7 mouse cellular contexts compared by ENCODE assay signal in the genomic region with DNA sequence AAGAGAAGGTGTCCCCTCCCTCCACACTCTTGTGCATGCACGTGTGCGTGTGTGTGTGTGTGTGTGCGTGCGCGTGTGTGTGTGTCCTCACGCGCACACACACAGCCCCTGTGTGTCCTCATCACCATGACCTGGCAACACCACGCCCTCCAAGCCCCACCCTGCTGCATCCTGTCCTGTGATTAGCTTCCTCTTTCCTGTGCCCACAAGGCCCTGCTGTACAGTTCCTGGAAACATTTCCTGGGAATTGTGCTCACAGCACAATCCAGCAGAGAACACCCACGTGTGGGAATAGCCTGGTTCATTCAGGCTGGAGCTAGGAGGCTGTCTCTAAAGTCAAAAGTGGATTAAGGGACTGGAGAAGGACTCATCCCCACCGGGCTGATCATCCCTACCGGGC.
DNase-seq lines count a peak whose midpoint lies in the region; ATAC-seq and TF ChIP-seq lines count a peak whose summit lies in the region.

No protein-coding gene starts in this region.

- ATAC-seq in embryonic facial prominence, embryonic 11.5 days (replicated peaks; ENCODE audit: insufficient number of reproducible peaks, low FRiP score, low TSS enrichment, low read depth) = no peak
- peak; percentile 37 for ATAC-seq in heart, postnatal 0 days (ENCODE audit: insufficient read depth, low read depth)
- ATAC-seq in stomach, embryonic 15.5 days (ENCODE audit: insufficient read depth, low FRiP score, low read depth) = no peak

- H3K4me3 ChIP-seq in embryonic facial prominence, embryonic 11.5 days (ENCODE audit: low read depth, low read length) = no peak overlapping the region
- H3K4me3 ChIP-seq in heart, postnatal 0 days (ENCODE audit: low read depth, low read length) = no peak overlapping the region
- H3K4me3 ChIP-seq in stomach, embryonic 15.5 days (replicated peaks) = no peak overlapping the region

- H3K4me2 ChIP-seq in embryonic facial prominence, embryonic 11.5 days (ENCODE audit: low read depth, low read length) = no peak overlapping the region
- H3K4me2 ChIP-seq in heart, postnatal 0 days (ENCODE audit: low read depth, low read length) = no peak overlapping the region
- H3K4me2 ChIP-seq in stomach, embryonic 15.5 days = no peak overlapping the region

- no peaks in the 10 kb centered on the region for H3K27me3 ChIP-seq in embryonic facial prominence, embryonic 11.5 days (ENCODE audit: control insufficient read depth, insufficient read depth, low read length)
- H3K27me3 ChIP-seq in heart, postnatal 0 days (ENCODE audit: control insufficient read depth, insufficient read depth, low read length) = no peaks in the 10 kb centered on the region
- H3K27me3 ChIP-seq in stomach, embryonic 15.5 days (replicated peaks) = no peaks in the 10 kb centered on the region

- 0 out of 2 replicates have a peak overlapping the region, but pooled peaks have one; percentile 16 for H3K27ac ChIP-seq in embryonic facial prominence, embryonic 11.5 days (replicated peaks; ENCODE audit: low read depth, low read length)
- peak overlapping the region; percentile 75 for H3K27ac ChIP-seq in heart, postnatal 0 days (ENCODE audit: low read depth)
- peak overlapping the region; percentile 98 for H3K27ac ChIP-seq in stomach, embryonic 15.5 days

- no peaks in the 10 kb centered on the region for H3K9me3 ChIP-seq in embryonic facial prominence, embryonic 11.5 days (replicated peaks; ENCODE audit: control insufficient read depth, low read length)
- H3K9me3 ChIP-seq in heart, postnatal 0 days (replicated peaks; ENCODE audit: control insufficient read depth, low read length) = no peaks in the 10 kb centered on the region
- no peaks in the 10 kb centered on the region for H3K9me3 ChIP-seq in stomach, embryonic 15.5 days

- H3K4me1 ChIP-seq in embryonic facial prominence, embryonic 11.5 days (ENCODE audit: control insufficient read depth, insufficient read depth, low read length) = peaks cover 25% of the 10 kb centered on the region
- peaks cover 45% of the 10 kb centered on the region for H3K4me1 ChIP-seq in heart, postnatal 0 days (ENCODE audit: control insufficient read depth, insufficient read depth)
- H3K4me1 ChIP-seq in stomach, embryonic 15.5 days = peaks cover 56% of the 10 kb centered on the region

- TF ChIP-seq CTCF in heart, postnatal 0 days (IDR thresholded peaks at IDR 0.05; ENCODE audit: low read depth) = no peak

- TF ChIP-seq EP300 in heart, postnatal 0 days (IDR thresholded peaks at IDR 0.05; ENCODE audit: low read depth) = peak; percentile 74

- 77% methylated on average over 11 of the region's 11 CpGs for WGBS in embryonic facial prominence, embryonic 11.5 days
- 72% methylated on average over 11 of the region's 11 CpGs for WGBS in heart, postnatal 0 days
- WGBS in stomach, embryonic 15.5 days = 71% methylated on average over 11 of the region's 11 CpGs

- H3K9ac ChIP-seq in embryonic facial prominence, embryonic 11.5 days (replicated peaks; ENCODE audit: low read length) = no peak overlapping the region
- no peak overlapping the region for H3K9ac ChIP-seq in heart, postnatal 0 days (replicated peaks; ENCODE audit: low read depth, low read length)
- no peak overlapping the region for H3K9ac ChIP-seq in stomach, embryonic 15.5 days

- DNase-seq in MEL-GATA-1-ER (ENCODE audit: extremely low read depth, low read depth) = peak; percentile 87
- DNase-seq in embryonic facial prominence, embryonic 11.5 days (ENCODE audit: low spot score) = no peak
- DNase-seq in heart, postnatal 0 days (ENCODE audit: low spot score) = peak; percentile 77
- peak; percentile 76 for DNase-seq in kidney, postnatal 10 days
- DNase-seq in lung, postnatal 4 days = peak; percentile 85 to 90
- DNase-seq in layer of hippocampus, postnatal 25 days (ENCODE audit: extremely low spot score in 1 of 2, low spot score in 1 of 2) = no peak

- no peaks in the 10 kb centered on the region for H3K36me3 ChIP-seq in embryonic facial prominence, embryonic 11.5 days (replicated peaks; ENCODE audit: control insufficient read depth, insufficient read depth, low read depth, low read length)
- H3K36me3 ChIP-seq in heart, postnatal 0 days (replicated peaks; ENCODE audit: control insufficient read depth, insufficient read depth, low read length) = no peaks in the 10 kb centered on the region
- H3K36me3 ChIP-seq in stomach, embryonic 15.5 days = no peaks in the 10 kb centered on the region

Comparison
In these comparisons a context has a peak if more than half of its experiments do, and no peak if none do; other contexts are left out.
1. DNase-seq: peak in MEL-GATA-1-ER (single experiment), heart, postnatal 0 days (single experiment), kidney, postnatal 10 days (single experiment) and lung, postnatal 4 days (2 of 2); none in embryonic facial prominence, embryonic 11.5 days (single experiment) and layer of hippocampus, postnatal 25 days (0 of 2).
2. H3K27ac ChIP-seq: peak in every context shown above with its lines; median percentile 98 in stomach, embryonic 15.5 days; 75 in heart, postnatal 0 days; 16 in embryonic facial prominence, embryonic 11.5 days.